Mouse (Mus musculus) G1E (cell line): ENCODE data around the gene Eml1.

Experiments used
- CTCF ChIP-seq: IDR thresholded peaks from 2 replicates; pipeline ENCODE4 v1.5.1; 2012; ENCODE audit warnings: low read depth, low read length, inconsistent platforms, mixed read lengths
- GATA1 ChIP-seq: IDR thresholded peaks from 2 replicates; pipeline ENCODE4 v1.6.1; 2012; ENCODE audit warnings: borderline replicate concordance, low read length, inconsistent platforms, mixed read lengths

DNA sequence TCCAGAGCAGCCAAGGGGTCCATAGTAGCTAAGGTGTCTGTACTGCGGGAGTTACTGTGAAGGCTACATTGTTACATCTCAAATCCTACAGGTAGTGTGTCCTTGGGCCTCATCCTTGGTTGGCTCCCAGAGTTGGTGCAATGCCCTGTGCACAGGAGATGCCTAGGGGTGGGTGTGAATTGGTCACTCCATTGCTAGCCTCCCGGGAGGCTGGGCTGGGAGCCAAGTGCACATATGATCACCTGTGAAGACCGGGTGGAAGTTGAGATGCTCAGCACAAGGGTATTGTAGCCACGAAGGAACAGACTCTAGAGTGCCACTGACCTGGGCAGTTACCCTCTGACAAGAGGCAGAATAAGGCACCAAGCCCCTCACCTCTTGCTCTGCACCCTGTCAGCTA, 22.3 kb downstream of the Eml1 start:
- TF ChIP-seq CTCF, result no peak
- TF ChIP-seq GATA1, result no peak
